Mouse (Mus musculus): ENCODE results near the gene Cep83.

DNA sequence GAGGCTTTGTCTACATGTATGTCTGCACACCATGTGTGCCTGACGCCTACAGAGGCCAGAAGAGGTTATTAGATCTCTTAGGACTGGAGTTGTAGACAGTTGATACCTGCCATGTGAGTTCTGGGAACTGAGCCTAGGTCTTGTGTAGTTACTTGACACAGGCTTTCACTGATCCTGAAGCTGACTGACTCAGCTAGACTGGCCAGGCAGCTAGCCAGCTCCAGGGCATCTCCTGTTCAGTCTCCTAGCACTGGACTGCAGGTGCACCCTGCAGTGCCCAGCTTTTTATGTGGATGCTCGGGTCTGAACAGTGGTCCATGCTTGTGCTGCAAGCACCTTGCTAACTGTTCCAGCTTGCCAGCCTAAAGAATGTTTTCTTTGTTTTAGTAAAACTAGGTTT, 58.6 kb downstream of the Cep83 start:
- no peak for TF ChIP-seq POLR2A (IDR thresholded peaks at IDR 0.05; ENCODE audit: low read depth, low read length)
- TF ChIP-seq CTCF (IDR thresholded peaks at IDR 0.05; ENCODE audit: extremely low read depth, insufficient read length, insufficient replicate concordance, low read depth, low read length): no peak

All from small intestine, adult 2 months (tissue).